ENCODE assay signal across 9 mouse cellular contexts in the genomic region with DNA sequence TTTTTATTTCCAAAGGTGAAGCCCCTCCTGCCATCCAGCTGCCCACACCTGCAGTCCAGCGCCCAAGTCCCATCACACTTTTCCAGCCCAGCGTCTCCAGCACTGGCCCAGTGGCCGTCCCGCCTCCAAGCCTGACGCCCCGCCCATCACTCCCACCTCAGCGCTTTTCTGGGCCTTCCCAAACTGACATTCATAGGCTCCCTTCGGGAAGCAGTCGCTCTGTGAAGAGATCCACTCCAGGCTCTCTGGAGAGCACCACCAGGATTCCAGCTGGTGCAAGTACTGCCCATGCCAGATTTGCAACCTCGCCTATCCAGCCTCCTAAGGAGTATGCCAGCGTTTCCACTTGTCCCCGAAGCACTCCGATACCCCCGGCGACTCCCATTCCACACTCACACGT. TPM values are rescaled to one million over a fixed set of nuclear protein-coding genes. Genes with fewer than 3 reads are reported as not detected.
A peak's percentile ranks its signal among the peaks of the same experiment; 100 is the strongest.
DNase-seq lines count a peak whose midpoint lies in the region; ATAC-seq and TF ChIP-seq lines count a peak whose summit lies in the region.
"Had no signal": no experiment of that assay in that cellular context is flagged by ENCODE, and none has a peak within 500 bp of the region (broad histone marks: within the 10 kb centered on the region; RNA-seq: fewer than 3 reads in every experiment).

No protein-coding gene starts in this region.

- H3K4me3 ChIP-seq in E14TG2a.4 (replicated peaks; ENCODE audit: low read length): peak overlapping the region; percentile 71
- peak overlapping the region; percentile 42 for H3K4me3 ChIP-seq in heart, embryonic 12.5 days

- no peaks in the 10 kb centered on the region for H3K36me3 ChIP-seq in E14TG2a.4 (ENCODE audit: insufficient read depth, low read length)
- H3K36me3 ChIP-seq in heart, embryonic 12.5 days: no peaks in the 10 kb centered on the region

- peaks cover 8% of the 10 kb centered on the region for H3K27me3 ChIP-seq in E14TG2a.4 (ENCODE audit: insufficient read depth, low read length)
- 0 out of 2 replicates have a peak, but pooled peaks cover 5% of the 10 kb centered on the region for H3K27me3 ChIP-seq in heart, embryonic 12.5 days (replicated peaks)

- peaks cover 19% of the 10 kb centered on the region for H3K4me1 ChIP-seq in E14TG2a.4 (replicated peaks; ENCODE audit: low read depth, low read length)
- 0 out of 2 replicates have a peak, but pooled peaks cover 8% of the 10 kb centered on the region for H3K4me1 ChIP-seq in heart, embryonic 12.5 days (replicated peaks)

- intact Hi-C loops in left cerebral cortex, postnatal 14 days (cut with DNase I): no loop called here

- ATAC-seq in heart, embryonic 12.5 days (ENCODE audit: insufficient number of reproducible peaks, low FRiP score): peak; percentile 64
- ATAC-seq in megakaryocyte-erythroid progenitor cell, adult 5-6 weeks (replicated peaks; ENCODE audit: low FRiP score, low TSS enrichment, poor library complexity, severe bottlenecking): no peak

- peak overlapping the region; percentile 62 for H3K9ac ChIP-seq in heart, embryonic 12.5 days

- H3K4me2 ChIP-seq in heart, embryonic 12.5 days: peak overlapping the region; percentile 74

- TF ChIP-seq CTCF in E14TG2a.4 (conservative IDR thresholded peaks at IDR 0.05; ENCODE audit: low read length): no peak

- no peak overlapping the region for H3K27ac ChIP-seq in heart, embryonic 12.5 days (ENCODE audit: poor library complexity, severe bottlenecking)

- WGBS in heart, embryonic 12.5 days: 4% methylated on average over 16 of the region's 16 CpGs

- DNase-seq in adrenal gland, postnatal 14 days: peak; percentile 50
- peak; percentile 14 to 50 for DNase-seq in kidney, postnatal 36 days
- peak; percentile 27 for DNase-seq in mesoderm, embryonic 11.5 days (ENCODE audit: low read depth, low spot score)
- no peak for DNase-seq in natural killer cell, adult 2 months (ENCODE audit: low spot score in 2 of 2)
- DNase-seq in left cerebral cortex, postnatal 14 days (ENCODE audit: low spot score in 2 of 2): no peak

- H3K9me3 ChIP-seq in E14TG2a.4 (ENCODE audit: low read length): no peaks in the 10 kb centered on the region
- no peaks in the 10 kb centered on the region for H3K9me3 ChIP-seq in heart, embryonic 12.5 days (replicated peaks)

RNA-seq across cellular contexts. Expression of a gene that starts 11.5 kb away (rescaled TPM):
- total RNA-seq in adrenal gland, postnatal 14 days (2021): 0.26 and 0.45 TPM in 2 replicates
- polyA plus RNA-seq in heart, embryonic 12.5 days (2016; fragmentation: Nextera tagmentation; extraction: Ambion mirVana): 0.46 and 0.64 TPM in 2 replicates
- not detected in 2 replicates for total RNA-seq in megakaryocyte-erythroid progenitor cell, adult 5-6 weeks (2014; fragmentation: Nextera tagmentation)
- not detected in 2 replicates for total RNA-seq in megakaryocyte-erythroid progenitor cell, adult 5-6 weeks (2017)
- under 1 TPM; 0.15 to 0.25 TPM for total RNA-seq in left cerebral cortex, postnatal 14 days (2021)
- polyA plus RNA-seq: large intestine, adult 2 months had no signal

RNA-seq across cellular contexts. Expression of a gene that starts 36.3 kb away (rescaled TPM):
- total RNA-seq in adrenal gland, postnatal 14 days (2021): 15.3 and 19.1 TPM in 2 replicates
- polyA plus RNA-seq in heart, embryonic 12.5 days (2016; fragmentation: Nextera tagmentation; extraction: Ambion mirVana): 8.6 and 9.2 TPM in 2 replicates
- 25.1 and 33.2 TPM in 2 replicates for total RNA-seq in megakaryocyte-erythroid progenitor cell, adult 5-6 weeks (2014; fragmentation: Nextera tagmentation)
- 43.7 and 54.6 TPM in 2 replicates for total RNA-seq in megakaryocyte-erythroid progenitor cell, adult 5-6 weeks (2017)
- total RNA-seq in left cerebral cortex, postnatal 14 days (2021): 1 to 10 TPM; 7.4 to 10.0 TPM

RNA-seq across cellular contexts. Expression of a gene that starts 46.9 kb away (rescaled TPM):
- total RNA-seq in adrenal gland, postnatal 14 days (2021): 12.5 and 14.2 TPM in 2 replicates
- polyA plus RNA-seq in heart, embryonic 12.5 days (2016; fragmentation: Nextera tagmentation; extraction: Ambion mirVana): 13.1 and 14.3 TPM in 2 replicates
- total RNA-seq in megakaryocyte-erythroid progenitor cell, adult 5-6 weeks (2014; fragmentation: Nextera tagmentation): 3.6 and 4.4 TPM in 2 replicates
- 2.3 and 6.4 TPM in 2 replicates for total RNA-seq in megakaryocyte-erythroid progenitor cell, adult 5-6 weeks (2017)
- total RNA-seq in left cerebral cortex, postnatal 14 days (2021): 10 to 100 TPM; 71.1 to 85.1 TPM

Comparison
In these comparisons a context has a peak if more than half of its experiments do, and no peak if none do; other contexts are left out.
1. DNase-seq: peak in adrenal gland, postnatal 14 days (single experiment), kidney, postnatal 36 days (2 of 2) and mesoderm, embryonic 11.5 days (single experiment); none in natural killer cell, adult 2 months (0 of 2) and left cerebral cortex, postnatal 14 days (0 of 2).